Mouse (Mus musculus): ENCODE results near the gene Tbc1d5.
A peak's percentile ranks its signal among the peaks of the same experiment; 100 is the strongest.
"Not testable (repeated sequence)": the region's sequence is repeated elsewhere in the genome, so short reads cannot be mapped to it uniquely, and the experiment has no call there.

Gene Tbc1d5

GRCm38 (mm10) chr17:50750874-50751273 is 428.3 kb downstream of the Tbc1d5 start:
- DNase-seq (ENCODE audit: low spot score), result no peak

- no peak for DNase-seq (ENCODE audit: low spot score)
Measured at GRCm38 (mm10) chr17:50741386-50741785, 437.8 kb downstream of the Tbc1d5 start.

GRCm38 (mm10) chr17:50740804-50741203 is 438.3 kb downstream of the Tbc1d5 start:
- DNase-seq (ENCODE audit: low spot score), result no peak

GRCm38 (mm10) chr17:50738476-50738875 is 440.7 kb downstream of the Tbc1d5 start:
- no peak for DNase-seq (ENCODE audit: low spot score)

- DNase-seq (ENCODE audit: low spot score), result no peak
Measured at GRCm38 (mm10) chr17:50737068-50737467, 442.1 kb downstream of the Tbc1d5 start.

- DNase-seq (ENCODE audit: low spot score), result no peak
Measured at GRCm38 (mm10) chr17:50735955-50736533, 443.1 kb downstream of the Tbc1d5 start.

- no peak for DNase-seq (ENCODE audit: low spot score)
Measured at GRCm38 (mm10) chr17:50735382-50735954, 443.7 kb downstream of the Tbc1d5 start.

GRCm38 (mm10) chr17:50734781-50735180 is 444.4 kb downstream of the Tbc1d5 start:
- no peak for DNase-seq (ENCODE audit: low spot score)

GRCm38 (mm10) chr17:50733390-50733789 is 445.8 kb downstream of the Tbc1d5 start:
- DNase-seq (ENCODE audit: low spot score), result no peak

- no peak for DNase-seq (ENCODE audit: low spot score)
Measured at GRCm38 (mm10) chr17:50731876-50732275, 447.3 kb downstream of the Tbc1d5 start.

GRCm38 (mm10) chr17:50730896-50731295 is 448.3 kb downstream of the Tbc1d5 start:
- DNase-seq (ENCODE audit: low spot score), result no peak

- DNase-seq (ENCODE audit: low spot score), result no peak
Measured at GRCm38 (mm10) chr17:50729577-50729976, 449.6 kb downstream of the Tbc1d5 start.

GRCm38 (mm10) chr17:50729031-50729430 is 450.1 kb downstream of the Tbc1d5 start:
- no peak for DNase-seq (ENCODE audit: low spot score)

- DNase-seq (ENCODE audit: low spot score), result no peak
Measured at GRCm38 (mm10) chr17:50726265-50726664, 452.9 kb downstream of the Tbc1d5 start.

GRCm38 (mm10) chr17:50724376-50724775 is 454.8 kb downstream of the Tbc1d5 start:
- no peak for DNase-seq (ENCODE audit: low spot score)

GRCm38 (mm10) chr17:50717586-50717985 is 461.6 kb downstream of the Tbc1d5 start:
- DNase-seq (ENCODE audit: low spot score), result no peak

GRCm38 (mm10) chr17:50710497-50711222 is 468.5 kb downstream of the Tbc1d5 start:
- DNase-seq (ENCODE audit: low spot score), result peak; percentile 3

- not testable (repeated sequence) for DNase-seq (ENCODE audit: low spot score)
Measured at GRCm38 (mm10) chr17:50698410-50698809, 480.7 kb downstream of the Tbc1d5 start.

GRCm38 (mm10) chr17:50688135-50688534 is 491.0 kb downstream of the Tbc1d5 start:
- no peak for DNase-seq (ENCODE audit: low spot score)

- DNase-seq (ENCODE audit: low spot score), result no peak
Measured at GRCm38 (mm10) chr17:50687670-50688069, 491.5 kb downstream of the Tbc1d5 start.

GRCm38 (mm10) chr17:50684960-50685645 is 494.0 kb downstream of the Tbc1d5 start:
- peak; percentile 8 for DNase-seq (ENCODE audit: low spot score)
